Mouse (Mus musculus) hindbrain, embryonic 14.5 days (tissue): Measurements from ENCODE around the gene Dact3. TPM values are rescaled to one million over a fixed set of nuclear protein-coding genes. Genes with fewer than 3 reads are reported as not detected.
A peak's percentile ranks its signal among the peaks of the same experiment; 100 is the strongest.

Source experiments
- ATAC-seq: fragments of 200-750 bp; cut with Nextera tagmentation; 2 replicates; pipeline ENCODE4 v1.8.0; 2017; ENCODE audit warnings: moderate number of reproducible peaks, mild to moderate bottlenecking, moderate TSS enrichment, moderate library complexity; ENCODE audit not compliant: low FRiP score
- DNase-seq: peaks from one replicate; pipeline ENCODE4 v3.0.0-alpha.2; 2015; ENCODE audit warnings: low spot score
- H3K27ac ChIP-seq: fragments of 300-500 bp; sonication (generic); 2 replicates; pipeline ENCODE4 v1.5.1; 2014; ENCODE audit warnings: mild to moderate bottlenecking, moderate library complexity
- H3K27me3 ChIP-seq: fragments of 300-500 bp; sonication (generic); 2 replicates; pipeline ENCODE4 v1.6.1; 2014; ENCODE audit warnings: mild to moderate bottlenecking, low read length, mixed read lengths; ENCODE audit not compliant: control insufficient read depth, insufficient read depth
- H3K36me3 ChIP-seq: fragments of 300-500 bp; sonication (generic); replicated peaks from 2 replicates; pipeline ENCODE4 v1.6.1; 2014; ENCODE audit not compliant: control insufficient read depth, insufficient read depth
- H3K4me1 ChIP-seq: fragments of 300-500 bp; sonication (generic); replicated peaks from 2 replicates; pipeline ENCODE4 v1.6.1; 2014; ENCODE audit warnings: antibody characterized with exemption, low read length, mixed read lengths; ENCODE audit not compliant: control insufficient read depth, insufficient read depth
- H3K4me2 ChIP-seq: fragments of 300-500 bp; sonication (generic); replicated peaks from 2 replicates; pipeline ENCODE4 v1.6.1; 2014; ENCODE audit warnings: mild to moderate bottlenecking, moderate library complexity
- H3K4me3 ChIP-seq: fragments of 300-500 bp; sonication (generic); replicated peaks from 2 replicates; pipeline ENCODE4 v1.5.1; 2014; ENCODE audit warnings: mild to moderate bottlenecking, low read length
- H3K9ac ChIP-seq: fragments of 300-500 bp; sonication (generic); 2 replicates; pipeline ENCODE4 v1.6.1; 2014
- H3K9me3 ChIP-seq: fragments of 300-500 bp; sonication (generic); 2 replicates; pipeline ENCODE4 v1.6.1; 2016; ENCODE audit warnings: low read length; ENCODE audit not compliant: control insufficient read depth
- WGBS: fragments of 180-500 bp; shearing (Covaris S2); extraction: QIAGEN DNeasy Blood & Tissue Kit; methylation state at CpG from one replicate; pipeline ENCODE4 v1.1.7; 2014; 5-methylcytosine and 5-hydroxymethylcytosine counted together
- polyA plus RNA-seq: library from polyadenylated mRNA; unstranded; fragments of >200 nt; fragmentation: Nextera tagmentation; extraction: Ambion mirVana; gene quantifications from 2 replicates; pipeline ENCODE4 v1.2.1, GENCODE M21; 2014

The Dact3 gene
- polyA plus RNA-seq, 1 experiment from 2014 or later = 5.8 TPM

GRCm38 (mm10) chr7:16921881-16922335 lies 46.8 kb downstream of the Dact3 start:
- Histone ChIP-seq H3K36me3 (peaks cover 28% of the 10 kb centered on the region), H3K27me3 (no peaks in the 10 kb centered on the region), H3K27ac (peak overlapping the region; percentile 95), H3K4me3 (peak overlapping the region; percentile 91), H3K9me3 (no peaks in the 10 kb centered on the region), H3K9ac (peak overlapping the region; percentile 99), H3K4me1 (peaks cover 43% of the 10 kb centered on the region), H3K4me2 (peak overlapping the region; percentile 96)
- no peak for ATAC-seq
- 25% methylated on average over 6 of the region's 6 CpGs for WGBS
- no peak for DNase-seq

GRCm38 (mm10) chr7:16922360-16922973 lies 47.4 kb downstream of the Dact3 start:
- Histone ChIP-seq H3K4me3 (peak overlapping the region; percentile 91), H3K4me1 (peaks cover 43% of the 10 kb centered on the region), H3K9ac (peak overlapping the region; percentile 99), H3K9me3 (no peaks in the 10 kb centered on the region), H3K4me2 (peak overlapping the region; percentile 96), H3K27ac (peak overlapping the region; percentile 95), H3K36me3 (peaks cover 22% of the 10 kb centered on the region), H3K27me3 (no peaks in the 10 kb centered on the region)
- no peak for ATAC-seq
- no peak for DNase-seq
- WGBS = 32% methylated on average over 10 of the region's 10 CpGs

- under 1% methylated on average over 38 of the region's 57 CpGs for WGBS
- peaks cover 42% of the 10 kb centered on the region for H3K4me1 ChIP-seq
- no peaks in the 10 kb centered on the region for H3K9me3 ChIP-seq
- H3K36me3 ChIP-seq = peaks cover 12% of the 10 kb centered on the region
- no peaks in the 10 kb centered on the region for H3K27me3 ChIP-seq
- DNase-seq (no peak), ATAC-seq (peak; percentile 2; the same call in 1 of the 2 replicates)
- H3K4me2 ChIP-seq = peak overlapping the region; percentile 96
- H3K27ac ChIP-seq = peak overlapping the region; percentile 95
- peak overlapping the region; percentile 91 for H3K4me3 ChIP-seq
- peak overlapping the region; percentile 99 for H3K9ac ChIP-seq
Observed at GRCm38 (mm10) chr7:16923283-16924036, 48.3 kb downstream of the Dact3 start.

GRCm38 (mm10) chr7:16924037-16924834 lies 49.1 kb downstream of the Dact3 start, which contains the start of gene Calm3:
Gene Calm3, minus strand, starts transcription at chr7:16924114.
- Histone ChIP-seq H3K4me1 (peaks cover 34% of the 10 kb centered on the region), H3K9me3 (no peaks in the 10 kb centered on the region), H3K36me3 (peaks cover 4% of the 10 kb centered on the region), H3K27me3 (no peaks in the 10 kb centered on the region), H3K27ac (peak within 1 kb of the TSS; percentile 95), H3K9ac (peak within 1 kb of the TSS; percentile 99), H3K4me2 (peak within 1 kb of the TSS; percentile 96), H3K4me3 (peak within 1 kb of the TSS; percentile 91)
- 2% methylated on average over 58 of the region's 64 CpGs for WGBS
- ATAC-seq (peak; percentile 92), DNase-seq (peak; percentile 100)

- H3K27me3 ChIP-seq = no peaks in the 10 kb centered on the region
- H3K27ac ChIP-seq = no peak overlapping the region
- H3K9me3 ChIP-seq = no peaks in the 10 kb centered on the region
- ATAC-seq (no peak), DNase-seq (no peak)
- 37% methylated on average over 2 of the region's 2 CpGs for WGBS
- H3K4me3 ChIP-seq = no peak overlapping the region
- no peaks in the 10 kb centered on the region for H3K36me3 ChIP-seq
- no peak overlapping the region for H3K9ac ChIP-seq
- H3K4me2 ChIP-seq = no peak overlapping the region
- peaks cover 14% of the 10 kb centered on the region for H3K4me1 ChIP-seq
Observed at GRCm38 (mm10) chr7:16928341-16928740, 53.2 kb downstream of the Dact3 start.

GRCm38 (mm10) chr7:16930850-16931249 lies 55.7 kb downstream of the Dact3 start:
- Histone ChIP-seq H3K27ac (no peak overlapping the region; the same call in 1 of the 2 replicates), H3K9me3 (no peaks in the 10 kb centered on the region), H3K9ac (no peak overlapping the region), H3K4me3 (no peak overlapping the region), H3K4me2 (no peak overlapping the region), H3K27me3 (no peaks in the 10 kb centered on the region), H3K36me3 (no peaks in the 10 kb centered on the region), H3K4me1 (peaks cover 24% of the 10 kb centered on the region)
- WGBS = 9% methylated on average over 1 of the region's 1 CpGs
- ATAC-seq (no peak), DNase-seq (peak; percentile 88)

- no peaks in the 10 kb centered on the region for H3K27me3 ChIP-seq
- H3K9me3 ChIP-seq = no peaks in the 10 kb centered on the region
- ATAC-seq = peak; percentile 44; the same call in 1 of the 2 replicates
- peak overlapping the region; percentile 79 for H3K27ac ChIP-seq
- peak; percentile 97 for DNase-seq
- peaks cover 24% of the 10 kb centered on the region for H3K4me1 ChIP-seq
- WGBS = 18% methylated on average over 14 of the region's 14 CpGs
- no peaks in the 10 kb centered on the region for H3K36me3 ChIP-seq
- peak overlapping the region; percentile 26 for H3K9ac ChIP-seq
- no peak overlapping the region for H3K4me3 ChIP-seq
- H3K4me2 ChIP-seq = no peak overlapping the region
Observed at GRCm38 (mm10) chr7:16931968-16932627, 57.0 kb downstream of the Dact3 start.

- peak overlapping the region; percentile 26 for H3K9ac ChIP-seq
- H3K4me3 ChIP-seq = no peak overlapping the region
- H3K9me3 ChIP-seq = no peaks in the 10 kb centered on the region
- DNase-seq = peak; percentile 85
- ATAC-seq = peak; percentile 74
- peak overlapping the region; percentile 79 for H3K27ac ChIP-seq
- H3K36me3 ChIP-seq = no peaks in the 10 kb centered on the region
- WGBS = 31% methylated on average over 14 of the region's 14 CpGs
- H3K4me1 ChIP-seq = peaks cover 26% of the 10 kb centered on the region
- peak overlapping the region; percentile 17 for H3K4me2 ChIP-seq
- H3K27me3 ChIP-seq = no peaks in the 10 kb centered on the region
Observed at GRCm38 (mm10) chr7:16932704-16933577, 57.8 kb downstream of the Dact3 start.
